Mouse (Mus musculus) liver, adult 2 months (tissue): Measurements from ENCODE around the gene Selenop. TPM values are rescaled to one million over a fixed set of nuclear protein-coding genes. Genes with fewer than 3 reads are reported as not detected.
"Not testable (repeated sequence)": the region's sequence is repeated elsewhere in the genome, so short reads cannot be mapped to it uniquely, and the experiment has no call there.

Source experiments
- DNase-seq: peaks from one replicate; pipeline ENCODE4 v3.0.0-alpha.2; 2011; ENCODE audit warnings: low read depth, low spot score; ENCODE audit errors: extremely low read depth
- H3K27ac ChIP-seq: fragments of 200-500 bp; replicated peaks from 2 replicates; pipeline ENCODE4 v1.5.1; 2012; ENCODE audit warnings: low read depth, mild to moderate bottlenecking, control low read depth, inconsistent platforms, low read length; ENCODE audit not compliant: insufficient read depth
- H3K27me3 ChIP-seq: fragments of 200-500 bp; 2 replicates; pipeline ENCODE4 v1.6.1; 2012; ENCODE audit warnings: mild to moderate bottlenecking, moderate library complexity, low read length, inconsistent platforms; ENCODE audit not compliant: control insufficient read depth, insufficient read depth
- H3K36me3 ChIP-seq: fragments of 200-500 bp; 2 replicates; pipeline ENCODE4 v1.6.1; 2012; ENCODE audit warnings: low read length, inconsistent platforms; ENCODE audit not compliant: control insufficient read depth, insufficient read depth
- H3K4me1 ChIP-seq: fragments of 200-500 bp; 2 replicates; pipeline ENCODE4 v1.6.1; 2011; ENCODE audit warnings: low read length; ENCODE audit not compliant: control insufficient read depth, insufficient read depth
- H3K4me3 ChIP-seq: fragments of 200-500 bp; 2 replicates; pipeline ENCODE4 v1.5.1; 2011; ENCODE audit warnings: low read depth, mild to moderate bottlenecking, control low read depth, low read length, moderate library complexity; ENCODE audit not compliant: insufficient read depth
- H3K79me2 ChIP-seq: fragments of 200-500 bp; 2 replicates; pipeline ENCODE4 v1.6.1; 2012; ENCODE audit warnings: inconsistent platforms, mild to moderate bottlenecking, low read length, moderate library complexity; ENCODE audit not compliant: control insufficient read depth, insufficient read depth
- H3K9ac ChIP-seq: fragments of 200-500 bp; 2 replicates; pipeline ENCODE4 v1.6.1; 2012; ENCODE audit warnings: low read depth, mild to moderate bottlenecking, control low read depth, inconsistent platforms, low read length
- CTCF ChIP-seq: fragments of 200-500 bp; IDR thresholded peaks from 2 replicates; pipeline ENCODE4 v1.5.1; 2011; ENCODE audit warnings: low read depth, low read length, control low read depth
- POLR2A ChIP-seq: fragments of 200-500 bp; IDR thresholded peaks from 2 replicates; pipeline ENCODE4 v1.6.1; 2011; ENCODE audit warnings: low read length, control low read depth; ENCODE audit not compliant: insufficient read depth; ENCODE audit errors: extremely low read depth
- WGBS: fragments of 180-500 bp; shearing (Covaris S2); methylation state at CpG from one replicate; pipeline ENCODE4 v1.1.7; 2018; 5-methylcytosine and 5-hydroxymethylcytosine counted together
- polyA plus RNA-seq: library from polyadenylated mRNA; depleted of rRNA; stranded (reverse); fragments of >200 nt; gene quantifications from 2 replicates; pipeline ENCODE4 v1.2.3, GENCODE M21; 2012
- total RNA-seq: library from RNA; depleted of rRNA; stranded (reverse); fragments of >200 nt; gene quantifications from 2 replicates; pipeline ENCODE4 v1.2.3, GENCODE M21; 2014

Selenop gene
- total and polyA plus RNA-seq, 2 experiments = 1,988 to 8,531 TPM

DNA sequence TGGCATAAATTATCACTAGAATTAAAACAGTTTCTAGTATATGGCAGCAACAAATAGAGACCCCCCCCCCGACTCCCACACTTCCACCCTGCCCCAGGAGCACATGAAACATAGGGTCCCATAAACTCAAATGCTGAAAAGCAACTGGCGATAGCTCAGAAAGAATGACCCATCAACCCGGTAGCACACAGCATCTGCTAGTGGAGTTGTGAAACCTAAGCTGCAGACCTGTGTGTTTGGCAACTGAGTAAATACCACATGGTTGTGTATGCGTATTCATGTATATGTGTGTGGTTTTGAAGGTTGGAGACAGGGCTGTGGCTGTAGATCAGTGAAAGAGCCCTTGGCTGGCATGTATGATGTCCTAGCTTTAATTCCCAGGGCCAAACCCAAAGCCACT lies 37.3 kb upstream of the Selenop start:
- peak overlapping the region; percentile 43 for H3K9ac ChIP-seq
- no peak overlapping the region for H3K4me3 ChIP-seq
- H3K4me1 ChIP-seq = peaks cover 62% of the 10 kb centered on the region
- H3K36me3 ChIP-seq = no peaks in the 10 kb centered on the region
- no peaks in the 10 kb centered on the region for H3K27me3 ChIP-seq
- whole genome bisulfite sequencing = 29% methylated on average over 4 of the region's 4 CpGs
- H3K27ac ChIP-seq = peak overlapping the region; percentile 98
- peak; percentile 85 for DNase-seq
- H3K79me2 ChIP-seq = no peaks in the 10 kb centered on the region
- TF ChIP-seq CTCF (no peak), POLR2A (no peak)

- 36% methylated on average over 9 of the region's 9 CpGs for WGBS
- Histone ChIP-seq H3K36me3 (no peaks in the 10 kb centered on the region), H3K4me1 (peaks cover 62% of the 10 kb centered on the region), H3K4me3 (no peak overlapping the region), H3K79me2 (no peaks in the 10 kb centered on the region), H3K9ac (peak overlapping the region; percentile 16; the same call in 1 of the 2 replicates), H3K27ac (peak overlapping the region; percentile 97), H3K27me3 (no peaks in the 10 kb centered on the region)
- DNase-seq = peak; percentile 92
- TF ChIP-seq CTCF (no peak), POLR2A (no peak)
These were observed 36.0 kb upstream of the Selenop start for GRCm38 (mm10) chr15:3232168-3232835.

GRCm38 (mm10) chr15:3233837-3234551 lies 34.4 kb upstream of the Selenop start:
- Histone ChIP-seq H3K9ac (no peak overlapping the region), H3K36me3 (no peaks in the 10 kb centered on the region), H3K4me3 (no peak overlapping the region), H3K27ac (peak overlapping the region; percentile 19; the same call in 1 of the 2 replicates), H3K79me2 (no peaks in the 10 kb centered on the region), H3K27me3 (no peaks in the 10 kb centered on the region), H3K4me1 (peaks cover 55% of the 10 kb centered on the region)
- DNase-seq = peak; percentile 59
- no peak for TF ChIP-seq CTCF
- TF ChIP-seq POLR2A = no peak
- WGBS = 85% methylated on average over 3 of the region's 3 CpGs

GRCm38 (mm10) chr15:3236338-3236737 lies 32.0 kb upstream of the Selenop start:
- TF ChIP-seq POLR2A (no peak), CTCF (no peak)
- no peaks in the 10 kb centered on the region for H3K36me3 ChIP-seq
- 18% methylated on average over 2 of the region's 2 CpGs for WGBS
- no peak overlapping the region for H3K4me3 ChIP-seq
- H3K4me1 ChIP-seq = peaks cover 41% of the 10 kb centered on the region
- peak; percentile 98 for DNase-seq
- H3K27me3 ChIP-seq = no peaks in the 10 kb centered on the region
- peak overlapping the region; percentile 98 for H3K27ac ChIP-seq
- no peaks in the 10 kb centered on the region for H3K79me2 ChIP-seq
- H3K9ac ChIP-seq = no peak overlapping the region

DNA sequence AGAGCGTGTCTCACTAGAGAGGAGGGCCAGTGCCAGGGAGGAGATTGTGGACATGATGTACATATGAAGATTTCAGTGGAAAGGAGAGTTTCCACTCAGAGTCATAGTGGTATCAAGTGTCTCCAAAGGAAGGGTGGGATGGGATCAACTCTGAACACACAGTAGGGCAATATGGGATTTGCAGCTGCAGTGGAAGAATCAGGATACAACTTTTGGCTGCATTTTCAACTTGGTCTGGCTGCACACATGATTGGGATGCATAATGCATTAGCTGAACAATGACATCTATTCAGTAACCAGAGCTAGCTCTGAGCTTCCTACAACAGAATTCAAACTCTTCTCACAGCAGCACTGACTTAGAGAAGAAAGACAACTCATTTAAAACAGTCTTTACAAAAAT lies 30.4 kb upstream of the Selenop start:
- TF ChIP-seq CTCF (no peak), POLR2A (no peak)
- H3K79me2 ChIP-seq = no peaks in the 10 kb centered on the region
- H3K27ac ChIP-seq = no peak overlapping the region

GRCm38 (mm10) chr15:3245036-3245435 lies 23.3 kb upstream of the Selenop start:
- H3K4me1 ChIP-seq, H3K79me2 ChIP-seq, H3K27me3 ChIP-seq, H3K36me3 ChIP-seq: not testable (repeated sequence)
- Histone ChIP-seq H3K27ac (peak overlapping the region; percentile 51), H3K9ac (peak overlapping the region; percentile 30; the same call in 1 of the 2 replicates), H3K4me3 (peak overlapping the region; percentile 12; the same call in 1 of the 2 replicates)
- DNase-seq = peak; percentile 99
- WGBS = 22% methylated on average over 10 of the region's 10 CpGs

More for the DNA sequence above, 30.4 kb upstream of the Selenop start:
- H3K27me3 ChIP-seq = no peaks in the 10 kb centered on the region
- no peak for DNase-seq
- WGBS = 94% methylated on average over 1 of the region's 1 CpGs
- no peak overlapping the region for H3K9ac ChIP-seq
- peaks cover 31% of the 10 kb centered on the region for H3K4me1 ChIP-seq
- no peaks in the 10 kb centered on the region for H3K36me3 ChIP-seq
- H3K4me3 ChIP-seq = no peak overlapping the region
